Mouse (Mus musculus) C2C12 (cell line): ENCODE results near the gene Sost. TPM values are rescaled to one million over a fixed set of nuclear protein-coding genes. Genes with fewer than 3 reads are reported as not detected.

ENCODE experiments used
- H3K27me3 ChIP-seq: one replicate; pipeline ENCODE4 v1.6.1; 2011; ENCODE audit not compliant: control insufficient read depth, insufficient read depth, insufficient read length
- H3K36me3 ChIP-seq: one replicate; pipeline ENCODE4 v1.6.1; 2011; ENCODE audit not compliant: control insufficient read depth, insufficient read depth
- H3K4me3 ChIP-seq: one replicate; pipeline ENCODE4 v1.5.1; 2011; ENCODE audit warnings: mild to moderate bottlenecking, control low read depth; ENCODE audit not compliant: poor library complexity, insufficient read depth, severe bottlenecking
- H3K79me2 ChIP-seq: one replicate; pipeline ENCODE4 v1.6.1; 2011; ENCODE audit not compliant: control insufficient read depth, insufficient read depth
- H3K79me3 ChIP-seq: one replicate; pipeline ENCODE4 v1.6.1; 2011; ENCODE audit warnings: low read depth, control low read depth
- H3ac ChIP-seq: one replicate; pipeline ENCODE3; 2011; ENCODE audit warnings: low read depth; ENCODE audit not compliant: control insufficient read depth, insufficient read length
- CEBPB ChIP-seq: IDR thresholded peaks from one replicate; pipeline ENCODE4 v1.6.1; 2011; ENCODE audit warnings: low read depth, mild to moderate bottlenecking, control low read depth, moderate library complexity
- CTCF ChIP-seq: IDR thresholded peaks from one replicate; pipeline ENCODE4 v1.5.1; 2011; ENCODE audit not compliant: control insufficient read depth, insufficient read depth, insufficient read length
- FOSL1 ChIP-seq: IDR thresholded peaks from one replicate; pipeline ENCODE4 v1.8.0; 2011; ENCODE audit warnings: mild to moderate bottlenecking, low read length; ENCODE audit not compliant: poor library complexity, insufficient read depth, severe bottlenecking
- MAX ChIP-seq: IDR thresholded peaks from one replicate; pipeline ENCODE4 v1.6.1; 2011; ENCODE audit warnings: mild to moderate bottlenecking, control low read depth
- MYOD1 ChIP-seq: IDR thresholded peaks from one replicate; pipeline ENCODE4 v1.6.1; 2011; ENCODE audit warnings: low read depth; ENCODE audit not compliant: control insufficient read depth, insufficient read length
- MYOG ChIP-seq: IDR thresholded peaks from one replicate; pipeline ENCODE4 v1.6.1; 2011; ENCODE audit not compliant: control insufficient read depth, insufficient read length; ENCODE audit errors: extremely low read depth
- USF1 ChIP-seq: IDR thresholded peaks from one replicate; pipeline ENCODE4 v1.6.1; 2011; ENCODE audit warnings: low read depth, mild to moderate bottlenecking, control low read depth, moderate library complexity
- polyA plus RNA-seq: library from polyadenylated mRNA; unstranded; fragments of >200 nt; fragmentation: generic; extraction: Trizol; gene quantifications from one replicate; pipeline ENCODE4 v1.2.1, GENCODE M21; 2012; ENCODE audit warnings: missing spikeins

The Sost gene
- polyA plus RNA-seq, 1 experiment = 0.02 TPM

- Histone ChIP-seq H3K79me2 (no peaks in the 10 kb centered on the region), H3K4me3 (no peak overlapping the region), H3ac (no peak overlapping the region), H3K79me3 (no peaks in the 10 kb centered on the region), H3K27me3 (peaks cover 62% of the 10 kb centered on the region), H3K36me3 (no peaks in the 10 kb centered on the region)
- TF ChIP-seq MAX (no peak), MYOD1 (no peak), MYOG (no peak), FOSL1 (no peak), CEBPB (no peak), USF1 (no peak), CTCF (no peak)
Measured at GRCm38 (mm10) chr11:101935743-101936142, 31.1 kb downstream of the Sost start.

- H3K27me3 ChIP-seq = peaks cover 32% of the 10 kb centered on the region
- no peaks in the 10 kb centered on the region for H3K79me2 ChIP-seq
- no peaks in the 10 kb centered on the region for H3K79me3 ChIP-seq
- H3ac ChIP-seq = no peak overlapping the region
- no peak overlapping the region for H3K4me3 ChIP-seq
- H3K36me3 ChIP-seq = no peaks in the 10 kb centered on the region
- TF ChIP-seq USF1 (no peak), MYOG (no peak), FOSL1 (no peak), CTCF (no peak)
Measured at GRCm38 (mm10) chr11:101931978-101932377, 34.8 kb downstream of the Sost start.

- Histone ChIP-seq H3K79me2 (no peaks in the 10 kb centered on the region), H3K27me3 (peaks cover 9% of the 10 kb centered on the region), H3K4me3 (no peak overlapping the region), H3ac (no peak overlapping the region), H3K79me3 (no peaks in the 10 kb centered on the region), H3K36me3 (no peaks in the 10 kb centered on the region)
- no peak for TF ChIP-seq FOSL1
- TF ChIP-seq CTCF = no peak
- no peak for TF ChIP-seq MYOD1
- no peak for TF ChIP-seq CEBPB
- no peak for TF ChIP-seq MYOG
- TF ChIP-seq USF1 = no peak
- no peak for TF ChIP-seq MAX
Measured at GRCm38 (mm10) chr11:101928030-101928762, 38.6 kb downstream of the Sost start.

- Histone ChIP-seq H3K36me3 (no peaks in the 10 kb centered on the region), H3ac (no peak overlapping the region), H3K27me3 (peaks cover 9% of the 10 kb centered on the region), H3K79me3 (no peaks in the 10 kb centered on the region), H3K4me3 (no peak overlapping the region), H3K79me2 (no peaks in the 10 kb centered on the region)
- TF ChIP-seq CTCF (no peak), FOSL1 (no peak)
Measured at GRCm38 (mm10) chr11:101926951-101927589, 39.7 kb downstream of the Sost start.

GRCm38 (mm10) chr11:101925636-101926035, 41.2 kb downstream of the Sost start:
- no peaks in the 10 kb centered on the region for H3K79me3 ChIP-seq
- no peak for TF ChIP-seq CEBPB
- TF ChIP-seq MYOG = no peak
- TF ChIP-seq MYOD1 = no peak
- TF ChIP-seq FOSL1 = no peak
- H3K27me3 ChIP-seq = peaks cover 6% of the 10 kb centered on the region
- H3ac ChIP-seq = no peak overlapping the region
- H3K36me3 ChIP-seq = no peaks in the 10 kb centered on the region
- H3K4me3 ChIP-seq = no peak overlapping the region
- no peaks in the 10 kb centered on the region for H3K79me2 ChIP-seq

- Histone ChIP-seq H3K27me3 (peaks cover 12% of the 10 kb centered on the region), H3K79me2 (no peaks in the 10 kb centered on the region), H3K4me3 (no peak overlapping the region), H3K79me3 (no peaks in the 10 kb centered on the region), H3K36me3 (no peaks in the 10 kb centered on the region), H3ac (no peak overlapping the region)
- TF ChIP-seq CEBPB (no peak), MAX (no peak)
Measured at GRCm38 (mm10) chr11:101924441-101924976, 42.3 kb downstream of the Sost start.
